Mouse (Mus musculus): Measurements from ENCODE around the gene AK157302.

- TF ChIP-seq CTCF (IDR thresholded peaks at IDR 0.05) (no peak), EP300 (IDR thresholded peaks at IDR 0.05) (no peak)
Measured at GRCm38 (mm10) chr13:21446796-21447195, 48.2 kb upstream of the AK157302 start.

Data from lung, postnatal 0 days (tissue).